Mouse (Mus musculus) retina, embryonic 14.5 days (tissue): ENCODE results near the gene Gm20532.

ENCODE experiments used
- DNase-seq: peaks from one replicate; pipeline ENCODE4 v3.0.0-alpha.2; 2015; ENCODE audit warnings: low spot score

Gene Gm20532

DNA sequence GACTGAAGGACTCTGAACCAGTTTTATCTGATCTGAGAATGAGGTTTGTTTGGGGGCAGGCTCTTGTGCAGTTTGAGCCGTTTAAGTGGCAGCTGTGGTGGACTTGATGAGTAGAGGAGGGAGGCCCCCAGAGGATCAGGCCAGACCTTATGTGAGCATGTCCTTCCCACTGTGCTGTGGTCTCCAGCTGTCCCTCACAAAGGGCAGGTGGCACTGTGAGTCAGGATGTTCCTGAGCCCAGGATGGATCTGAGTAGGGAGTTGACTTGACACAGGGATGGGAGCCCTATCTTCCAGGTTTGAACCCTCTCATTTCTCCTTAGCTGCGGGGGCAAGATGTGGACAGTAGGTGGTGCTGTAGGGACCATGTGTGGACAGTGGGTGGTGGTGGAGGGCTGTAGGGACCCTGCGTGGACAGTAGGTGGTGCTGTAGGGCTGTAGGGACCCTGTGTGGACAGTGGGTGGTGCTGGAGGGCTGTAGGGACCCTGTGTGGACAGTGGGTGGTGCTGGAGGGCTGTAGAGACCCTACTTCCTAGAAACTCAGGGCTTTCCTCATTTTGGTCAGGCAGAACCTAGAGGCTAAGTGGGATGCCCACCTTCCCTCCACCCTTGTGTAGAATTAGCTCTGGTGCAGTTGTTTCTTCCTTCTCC lies 60.3 kb downstream of the Gm20532 start:
- DNase-seq = peak; percentile 96

DNA sequence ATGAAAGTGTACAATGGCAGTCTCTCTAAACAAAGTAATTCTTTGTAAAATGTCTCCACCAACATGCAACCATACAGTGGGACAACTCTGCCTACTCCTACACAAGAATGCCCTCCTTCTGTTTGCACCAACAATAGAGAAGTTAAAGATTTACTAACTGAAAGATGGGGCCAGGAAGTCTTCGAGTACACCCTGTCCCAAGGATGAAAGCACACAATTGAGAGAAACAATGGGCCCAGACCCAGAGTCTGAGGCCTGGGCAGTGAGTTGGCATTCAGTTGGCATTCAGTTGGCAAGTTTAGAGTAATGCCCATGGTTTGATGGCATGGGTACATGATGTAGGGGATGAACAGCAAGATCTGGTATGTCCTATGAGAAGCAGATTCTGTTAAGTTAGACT lies 68.2 kb downstream of the Gm20532 start:
- DNase-seq = no peak

DNA sequence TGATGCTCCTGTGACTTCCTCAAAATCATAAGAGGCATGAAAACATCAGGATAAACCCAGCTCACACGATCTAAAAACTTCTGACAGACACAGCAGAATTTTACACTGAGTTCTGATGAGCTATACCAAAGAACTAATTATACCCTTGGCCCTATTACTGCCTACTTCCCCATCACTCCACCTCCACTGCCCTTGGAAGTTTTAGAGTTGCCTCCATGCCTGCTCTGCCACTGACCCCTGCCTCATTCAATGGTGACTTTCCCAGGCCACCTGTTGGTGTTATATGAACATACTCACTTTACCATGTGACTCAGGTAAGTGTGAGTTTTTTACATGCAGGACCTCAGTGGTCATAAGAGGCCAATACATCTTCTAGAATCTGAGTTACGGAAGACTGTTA lies 71.0 kb downstream of the Gm20532 start:
- DNase-seq = no peak

DNA sequence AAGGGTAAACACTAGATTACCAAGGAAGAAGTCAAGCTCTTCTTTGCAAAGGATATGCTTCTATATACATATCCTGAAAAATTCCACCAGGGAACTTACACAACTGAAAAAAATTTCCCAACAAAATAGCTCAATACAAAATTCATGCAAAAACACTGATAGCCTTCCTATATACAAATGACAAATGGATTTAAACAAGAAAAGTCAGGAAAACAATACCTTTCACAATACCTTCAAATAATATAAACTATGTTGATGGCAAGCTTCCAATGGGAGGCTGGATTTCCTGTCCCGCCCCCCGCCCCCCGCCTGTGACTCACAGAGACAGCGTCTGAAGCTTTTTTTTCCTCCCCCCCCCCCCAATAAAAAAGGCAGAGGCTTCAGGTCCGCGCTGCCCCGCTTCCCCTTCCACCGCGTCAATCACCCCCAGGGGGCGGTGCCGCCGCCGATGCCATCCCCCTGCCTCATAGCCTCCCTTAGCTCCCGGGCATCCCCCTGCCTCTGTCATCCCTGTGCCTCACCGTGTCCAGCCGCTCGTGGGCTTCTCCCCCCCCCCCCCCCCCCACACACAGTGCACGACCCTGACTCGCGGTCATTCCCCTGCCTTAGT lies 74.8 kb downstream of the Gm20532 start:
- peak; percentile 42 for DNase-seq

DNA sequence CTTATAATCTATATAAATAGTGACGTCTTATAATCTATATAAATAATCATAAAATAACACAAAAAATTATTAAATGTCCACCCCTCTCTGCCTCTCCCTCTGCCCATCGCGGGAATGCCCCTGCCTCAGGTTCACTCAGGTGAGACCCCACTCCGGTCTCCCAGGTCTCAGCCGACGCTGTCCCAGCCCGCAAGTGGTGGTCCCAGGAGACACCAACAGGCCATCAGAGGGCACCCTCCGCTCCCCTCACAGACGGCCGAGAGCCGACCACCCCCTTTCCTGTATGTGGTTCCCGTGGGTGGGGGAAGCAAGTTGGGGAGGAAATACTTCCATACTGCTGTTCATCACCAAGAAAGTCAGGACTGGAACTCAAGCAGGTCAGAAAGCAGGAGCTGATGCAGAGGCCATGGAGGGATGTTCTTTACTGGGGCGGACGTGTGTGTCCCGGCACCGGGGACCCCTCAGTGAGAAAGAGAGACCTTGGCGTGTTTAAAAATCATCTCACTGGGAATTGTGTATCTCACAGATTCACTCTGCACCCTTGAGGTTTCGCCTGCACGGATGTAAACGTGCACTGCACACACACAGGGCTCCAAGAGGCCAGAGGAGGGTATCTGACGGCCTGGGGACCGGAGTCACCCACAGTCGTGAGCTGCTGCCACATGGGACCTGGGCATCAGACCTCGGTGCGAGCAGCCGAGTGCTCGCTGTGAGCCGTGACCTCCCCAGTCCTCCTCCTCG lies 75.5 kb downstream of the Gm20532 start:
- DNase-seq = no peak

DNA sequence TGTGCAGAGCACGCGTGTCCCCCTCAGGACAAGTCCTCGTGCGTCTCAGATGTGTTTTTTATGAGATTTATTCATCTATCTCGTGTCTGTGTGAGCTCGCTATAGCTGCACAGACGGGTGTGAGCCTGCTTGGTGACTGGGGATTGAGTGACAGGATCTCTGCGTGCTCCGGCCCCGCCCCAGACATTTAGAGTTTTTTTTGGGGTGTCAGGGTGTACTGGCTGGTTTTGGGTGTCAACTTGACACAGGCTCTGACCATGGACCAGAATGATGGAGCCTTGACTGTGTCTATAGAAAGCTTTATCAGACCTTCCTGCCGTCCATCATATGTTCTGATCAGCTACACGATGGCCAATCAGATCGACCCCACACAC lies 76.1 kb downstream of the Gm20532 start:
- no peak for DNase-seq

DNA sequence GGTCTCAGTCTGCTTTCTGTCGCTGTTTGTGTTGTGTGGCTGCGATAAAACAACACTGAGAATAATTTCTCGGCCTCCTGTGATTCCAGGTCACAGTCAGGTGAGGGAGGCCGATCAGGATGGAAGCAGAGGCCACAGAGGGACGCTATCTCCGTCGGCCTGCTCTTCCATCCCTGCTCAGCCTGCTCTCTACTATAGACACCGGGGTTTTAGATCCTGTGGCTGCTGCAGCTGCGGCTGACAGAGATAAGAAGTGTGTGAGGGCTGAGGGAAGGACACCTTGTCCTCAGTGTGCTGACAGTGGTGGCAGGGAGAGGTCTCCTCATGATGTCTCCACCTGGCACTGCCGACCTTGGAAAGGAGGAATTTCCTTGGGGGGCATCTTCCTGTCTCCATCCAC lies 76.7 kb downstream of the Gm20532 start:
- DNase-seq = no peak

DNA sequence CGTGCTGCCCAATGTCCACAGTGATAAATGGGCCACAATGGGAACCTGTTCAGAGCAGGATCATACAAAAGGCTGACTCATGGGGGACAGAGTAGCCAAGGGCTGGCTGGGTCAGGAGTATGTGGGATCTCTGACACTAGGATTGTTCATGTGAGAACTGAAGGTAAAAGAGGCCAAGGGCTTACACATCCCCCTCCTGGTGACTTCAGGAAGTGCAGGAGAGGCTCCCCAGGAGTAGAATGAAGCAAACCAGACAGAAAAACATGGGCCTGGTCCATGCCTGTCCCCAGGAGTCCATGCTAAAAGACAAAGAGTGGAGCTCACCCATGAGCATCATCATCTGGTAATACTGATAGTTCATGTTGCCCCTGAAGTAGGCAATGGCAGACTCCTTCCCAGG lies 77.1 kb downstream of the Gm20532 start:
- peak; percentile 79 for DNase-seq

DNA sequence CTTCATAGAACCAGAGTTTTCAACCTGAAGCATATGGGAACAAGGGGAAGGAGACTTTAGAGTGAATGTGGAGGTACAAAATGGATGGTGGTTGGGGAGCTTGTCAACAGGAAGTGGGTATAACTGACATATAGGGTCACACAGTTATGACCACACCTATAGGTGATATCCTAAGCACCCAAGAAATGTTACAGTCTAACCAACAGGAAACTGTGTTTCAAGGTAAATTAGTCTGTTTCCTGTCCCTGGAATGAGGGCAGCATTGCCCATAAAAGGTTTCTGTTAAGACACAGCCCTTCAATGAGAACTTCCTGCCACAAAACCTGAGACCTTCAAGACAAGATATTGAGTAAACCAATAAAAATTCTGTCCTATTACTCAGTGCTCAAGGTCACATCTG lies 82.3 kb downstream of the Gm20532 start:
- no peak for DNase-seq

DNA sequence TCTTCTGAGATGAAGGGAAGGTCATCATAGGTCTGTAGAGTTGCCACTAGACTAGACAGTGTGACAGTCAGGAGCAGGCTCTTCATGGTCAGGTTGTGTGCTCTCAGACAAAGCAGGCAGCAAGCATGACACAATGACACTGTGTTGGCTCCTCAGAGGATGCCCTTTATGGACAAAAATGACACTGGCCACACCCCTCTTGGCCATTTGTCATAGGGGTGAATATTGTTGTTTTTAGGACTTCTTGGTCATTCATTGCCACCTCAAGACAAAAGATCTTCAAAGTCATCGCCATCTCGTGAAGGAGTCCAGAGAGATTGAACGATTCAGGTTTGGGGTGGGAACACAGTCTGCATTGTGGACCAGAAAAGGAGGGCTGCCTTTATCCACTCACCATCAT lies 84.7 kb downstream of the Gm20532 start, which contains the start of gene Lcn4:
TSS of gene Lcn4 (minus strand) at position 101 of the 400 bp plus-strand sequence.
- DNase-seq = no peak
